Mouse (Mus musculus): Measurements from ENCODE around the gene March9.

DNA sequence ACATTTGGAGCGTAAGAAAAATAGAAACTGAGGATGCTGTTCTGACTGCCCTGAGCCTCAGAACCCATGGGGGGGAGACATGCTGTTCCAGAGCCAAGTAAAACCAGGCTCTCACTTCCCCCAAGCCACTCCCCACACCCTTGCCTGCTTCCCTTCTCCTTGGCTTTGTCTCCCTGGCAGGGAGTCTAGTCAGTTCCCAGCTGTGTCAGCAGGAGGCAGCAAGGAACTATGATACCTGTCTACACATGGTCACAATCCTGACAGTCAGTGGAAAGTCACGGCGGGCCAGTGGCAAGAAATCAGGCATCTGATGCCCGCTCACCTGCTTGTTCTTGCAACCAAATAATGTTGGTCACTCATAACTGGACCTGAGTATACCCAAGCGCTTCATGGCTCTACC lies 43.5 kb downstream of the March9 start:
- TF ChIP-seq CTCF (conservative IDR thresholded peaks at IDR 0.05; ENCODE audit: low read length) (peak; percentile 21), NANOG (IDR thresholded peaks at IDR 0.05; ENCODE audit: borderline replicate concordance, low read length) (no peak), POU5F1 (IDR thresholded peaks at IDR 0.05; ENCODE audit: borderline replicate concordance, low read length) (no peak)

All from E14TG2a.4 (cell line).